Mouse (Mus musculus) layer of hippocampus, postnatal 14 days (tissue): Measurements from ENCODE around the gene Oxct2b. TPM values are rescaled to one million over a fixed set of nuclear protein-coding genes. Genes with fewer than 3 reads are reported as not detected.
"Not testable (repeated sequence)": the region's sequence is repeated elsewhere in the genome, so short reads cannot be mapped to it uniquely, and the experiment has no call there.

Source experiments
- DNase-seq, 2 experiments: peaks; one replicate each; pipeline ENCODE4 v3.0.0; 2021 to 2022; ENCODE audit warnings: low spot score in 2 of 2, mixed read lengths in 1 of 2
- long read RNA-seq, 2 experiments: library from polyadenylated mRNA; stranded (forward); transcript quantifications; one replicate each; pipeline ENCODE4 v2.0.0; 2021
- total RNA-seq, 2 experiments: library from RNA; stranded (reverse); gene quantifications; 2 replicates each; pipeline ENCODE4 v1.2.3; 2021

Gene Oxct2b
- total RNA-seq, result under 1 TPM; 0.30 to 0.38 TPM
- long read RNA-seq, experiment 1, result 0 reads
- long read RNA-seq, experiment 2, result 0 reads

DNA sequence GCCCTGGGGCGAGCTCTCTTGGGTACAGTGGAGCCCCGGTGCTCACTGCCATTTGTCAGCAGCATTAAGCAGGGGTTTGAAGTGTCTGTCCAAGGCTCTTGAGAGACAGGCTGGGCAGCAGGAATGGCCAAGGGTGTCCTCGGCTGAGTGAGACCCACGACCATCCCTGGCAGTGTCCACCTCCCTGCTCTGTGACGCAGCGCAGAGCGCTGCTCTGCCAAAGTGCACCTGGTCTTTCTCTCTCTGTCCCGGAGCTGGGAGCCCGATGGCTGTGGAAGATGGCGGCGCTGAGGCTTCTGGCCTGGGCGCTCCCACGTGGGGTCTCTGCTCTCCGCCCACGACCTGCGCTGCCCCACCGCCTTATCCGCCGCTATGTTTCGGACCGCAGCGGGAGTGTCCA lies at the start of gene Oxct2b:
Gene Oxct2b, plus strand, starts transcription at position 256 of the 400 bp plus-strand sequence.
- no peak for DNase-seq

DNA sequence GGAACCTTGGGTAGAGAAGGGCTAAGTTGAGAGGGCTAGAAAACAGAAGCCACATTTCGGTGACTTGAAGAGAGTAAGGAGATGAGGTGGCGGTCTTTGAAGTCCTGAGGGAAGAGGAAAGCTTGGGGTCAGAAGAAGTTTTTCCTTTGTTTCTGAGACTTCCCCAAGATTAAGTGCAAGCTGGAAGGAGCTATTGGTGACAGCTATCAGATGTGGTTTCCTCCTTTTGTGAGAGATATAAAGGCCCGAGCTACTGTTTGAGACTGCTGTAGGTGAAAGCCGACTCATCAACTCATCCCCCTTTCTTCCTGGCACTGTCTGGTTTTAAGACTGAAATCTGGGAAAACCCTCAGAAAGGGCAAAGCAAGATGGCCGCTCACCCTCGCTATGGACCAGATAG lies 47.4 kb upstream of the Oxct2b start:
- no peak for DNase-seq

DNA sequence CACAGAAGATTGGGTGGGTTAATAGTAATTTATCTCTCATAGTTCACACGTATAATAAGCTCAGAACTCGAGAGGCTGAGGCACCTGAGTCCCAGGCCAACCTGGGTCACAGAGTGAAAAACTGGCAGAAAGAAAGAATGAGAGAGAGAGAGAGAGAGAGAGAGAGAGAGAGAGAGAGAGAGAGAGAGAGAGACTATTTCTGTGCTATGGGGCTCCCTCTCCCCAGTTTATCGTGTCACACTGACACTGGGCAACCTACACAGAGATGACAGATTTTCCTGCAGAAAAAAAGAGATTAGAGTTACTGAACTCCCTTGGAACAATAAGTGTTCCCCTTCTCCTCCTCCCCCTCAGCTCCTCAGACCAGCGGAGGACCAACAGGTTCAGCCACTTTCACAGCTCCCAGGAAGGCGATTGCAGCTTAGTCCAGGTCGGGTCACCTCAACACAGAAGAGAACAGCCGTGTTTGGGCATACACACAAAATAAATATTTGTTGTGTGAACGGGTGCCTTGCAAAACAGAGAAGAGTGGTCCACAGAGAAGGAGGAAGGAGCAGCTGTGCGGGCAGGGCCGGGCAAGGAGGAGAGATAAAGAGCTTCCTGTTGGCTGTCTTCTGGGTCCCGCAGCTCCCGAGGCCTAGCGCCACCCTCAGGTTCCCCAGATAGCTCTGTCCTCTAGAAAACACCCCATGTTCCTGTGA lies 44.6 kb upstream of the Oxct2b start:
- DNase-seq, result no peak

DNA sequence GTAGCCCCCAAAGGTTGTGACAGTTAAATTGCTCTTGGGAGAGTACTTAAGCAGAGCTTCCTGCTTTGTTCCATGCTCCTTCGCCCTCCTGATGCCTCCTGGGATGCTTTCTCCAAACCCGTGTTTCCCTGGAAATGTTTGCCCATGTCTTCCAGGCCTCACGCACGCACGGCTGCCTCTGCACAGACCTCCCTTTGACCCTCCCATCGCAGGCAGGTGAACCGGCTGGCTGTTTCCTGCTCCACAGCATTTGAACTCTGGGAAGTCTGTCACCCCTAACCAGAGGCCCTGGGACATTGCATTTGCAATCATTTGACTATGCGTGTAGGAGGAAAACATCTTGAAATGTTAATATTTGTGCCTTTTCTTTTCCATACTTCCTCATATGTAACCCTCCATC lies 39.1 kb upstream of the Oxct2b start:
- no peak for DNase-seq

DNA sequence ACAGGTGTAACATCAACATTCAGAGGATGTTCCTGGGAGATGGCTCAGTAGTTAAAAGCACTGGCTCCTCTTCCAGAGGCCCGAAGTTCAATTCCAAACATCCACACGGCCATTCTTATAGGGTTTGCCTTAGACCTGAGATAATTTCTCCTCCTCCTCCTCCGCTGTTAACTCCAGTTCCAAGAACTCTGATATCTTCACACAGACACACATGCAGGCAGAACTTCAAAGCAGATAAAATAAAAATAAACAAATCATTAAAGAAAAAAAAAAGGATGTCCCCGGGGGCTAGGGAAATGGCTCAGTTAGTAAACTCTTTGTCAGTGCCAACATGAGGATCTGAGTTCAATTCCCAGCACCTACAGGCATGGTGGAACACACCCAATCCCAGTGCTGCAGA lies 37.8 kb upstream of the Oxct2b start:
- DNase-seq, result no peak

DNA sequence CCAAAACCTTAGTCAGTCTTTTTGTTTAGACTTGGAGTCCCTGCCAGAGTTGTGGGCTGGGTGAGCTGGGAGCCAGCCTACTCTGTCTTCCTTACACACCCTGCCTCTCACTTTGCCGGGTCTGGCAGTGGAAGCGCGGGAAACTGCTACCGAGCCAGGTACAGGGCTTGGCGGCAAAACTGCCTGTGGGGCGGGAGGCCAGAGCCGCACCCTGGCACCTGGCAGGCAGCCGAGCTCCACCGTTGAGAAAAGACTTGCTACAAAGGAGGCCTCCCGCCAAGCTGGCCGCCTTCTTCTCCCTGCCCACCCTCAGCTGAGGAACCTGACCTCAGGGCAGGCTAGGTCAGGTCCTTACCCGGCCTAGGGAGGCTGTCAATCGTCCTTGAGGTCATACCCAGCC lies 35.3 kb upstream of the Oxct2b start:
- DNase-seq, result no peak

DNA sequence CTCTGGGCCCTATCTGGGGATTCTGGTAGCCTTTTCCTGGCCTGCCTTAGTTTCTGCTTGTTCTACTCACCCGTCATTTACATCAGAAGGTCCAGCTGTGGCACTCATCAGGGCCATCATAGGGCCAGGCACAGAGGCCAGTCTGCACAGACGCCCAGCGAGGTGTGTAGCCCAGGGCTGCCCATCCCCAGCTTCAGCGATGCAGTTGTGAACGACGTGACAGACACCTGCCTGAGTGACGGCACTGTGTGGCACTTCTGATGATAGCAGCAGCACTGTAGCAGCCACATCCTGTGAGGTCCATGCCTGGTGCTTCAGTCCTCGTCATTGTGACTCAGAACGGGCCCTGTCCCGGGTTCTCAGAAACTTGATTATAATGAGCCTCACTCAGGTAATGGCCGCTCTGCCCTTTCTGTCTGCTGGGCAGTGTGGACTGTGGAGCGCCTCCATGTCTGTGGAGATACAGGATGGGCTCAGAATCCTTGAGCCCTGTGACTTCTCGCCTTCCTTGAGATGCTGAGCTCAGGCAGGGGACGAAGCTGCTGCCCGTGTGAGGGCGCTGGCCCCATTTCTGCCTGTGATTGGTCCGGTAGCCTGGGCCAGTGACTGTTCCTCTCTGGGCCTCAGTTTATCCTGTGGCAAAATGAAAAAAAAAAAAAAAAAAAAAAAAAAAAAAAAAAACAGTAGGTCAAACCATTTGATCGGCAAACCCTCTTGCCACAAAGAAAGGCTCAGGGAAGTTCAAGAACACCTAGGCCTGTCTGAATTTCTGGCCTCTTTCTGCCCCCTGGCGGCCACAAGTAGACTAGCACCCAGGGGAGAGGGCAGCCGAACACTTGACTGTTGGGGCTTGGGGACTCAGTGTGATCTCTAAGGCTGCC lies 33.5 kb upstream of the Oxct2b start:
- peak; percentile 59 to 75 for DNase-seq

DNA sequence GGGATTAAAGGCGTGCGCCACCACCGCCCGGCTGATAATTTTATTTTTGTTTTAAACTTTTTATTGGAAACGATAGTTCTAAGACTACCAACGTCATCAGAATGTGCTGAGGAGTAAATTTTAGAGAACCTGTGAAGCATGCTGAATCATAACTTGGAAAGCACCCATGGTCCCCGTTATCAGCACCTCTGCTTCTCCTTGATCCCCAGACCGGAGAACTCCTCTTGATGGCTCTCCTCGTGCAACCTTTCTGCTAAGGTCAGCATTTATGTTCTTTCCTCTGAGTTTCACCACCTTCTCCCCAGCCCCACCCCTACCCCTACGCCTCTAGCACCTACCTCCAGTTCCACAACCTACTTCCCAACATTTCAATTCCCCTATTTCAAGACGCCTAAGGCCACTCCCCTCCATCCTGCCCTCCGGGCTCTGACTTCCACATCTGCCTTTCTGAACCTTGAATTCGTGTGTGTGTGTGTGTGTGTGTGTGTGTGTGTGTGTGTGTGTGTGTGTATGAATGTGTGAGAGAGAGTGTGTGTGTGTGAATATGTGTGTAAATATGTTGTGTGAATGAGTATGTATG lies 32.7 kb upstream of the Oxct2b start:
- DNase-seq, result no peak

DNA sequence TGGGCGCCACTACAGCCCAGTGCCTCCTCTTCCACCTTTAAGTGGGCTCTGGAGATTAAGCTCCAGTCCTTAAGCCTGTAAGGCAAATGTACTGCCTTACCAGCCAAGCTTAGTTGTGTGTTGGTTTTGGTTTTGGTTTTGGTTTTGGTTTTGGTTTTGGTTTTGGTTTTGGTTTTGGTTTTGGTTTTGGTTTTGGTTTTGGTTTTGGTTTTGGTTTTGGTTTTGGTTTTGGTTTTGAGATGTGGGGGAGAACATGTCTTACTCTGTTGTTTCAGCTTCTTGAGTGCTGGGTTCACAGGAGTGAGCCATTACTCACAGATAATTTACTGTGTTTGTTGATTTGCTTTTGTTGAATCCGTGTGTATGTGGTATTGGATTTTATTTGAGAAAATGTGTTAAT lies 30.8 kb upstream of the Oxct2b start:
- DNase-seq, result no peak

DNA sequence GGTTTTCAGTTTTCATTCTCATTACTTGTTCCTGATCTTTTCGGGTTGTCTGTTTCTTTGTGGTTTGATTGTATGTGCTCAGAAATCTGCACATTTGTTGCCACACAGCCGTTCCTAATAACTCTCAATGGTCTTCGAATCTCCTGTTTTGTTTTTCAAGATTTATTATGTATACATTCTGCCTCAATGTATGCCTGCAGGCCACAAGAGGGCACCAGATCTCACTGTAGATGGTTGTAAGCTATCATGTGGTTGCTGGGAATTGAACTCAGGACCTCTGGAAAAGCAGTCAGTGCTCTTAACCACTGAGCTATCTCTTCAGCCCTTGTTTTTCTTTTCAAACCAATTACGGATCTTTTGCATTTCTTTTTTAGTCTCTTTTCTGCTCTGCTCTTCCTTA lies 29.7 kb upstream of the Oxct2b start:
- no peak for DNase-seq

DNA sequence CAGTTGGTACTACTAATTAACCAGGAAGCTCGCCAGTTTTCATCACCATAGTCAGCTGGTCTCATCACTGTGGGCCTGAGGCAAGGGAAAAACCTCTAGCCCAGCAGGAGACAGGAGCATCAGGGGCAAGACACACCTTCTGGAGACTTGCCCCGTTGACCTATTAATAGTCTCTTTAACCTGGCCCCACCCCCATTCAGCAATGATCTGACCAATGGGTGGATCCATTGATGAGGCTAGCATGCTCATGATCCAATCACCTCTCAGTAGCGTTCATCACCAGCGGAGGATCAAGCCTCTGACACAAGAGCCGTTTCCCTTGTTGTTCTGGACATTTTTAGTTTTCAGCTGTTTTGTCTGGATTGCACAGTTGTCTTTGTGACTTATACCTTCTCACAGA lies 23.4 kb upstream of the Oxct2b start:
- no peak for DNase-seq

DNA sequence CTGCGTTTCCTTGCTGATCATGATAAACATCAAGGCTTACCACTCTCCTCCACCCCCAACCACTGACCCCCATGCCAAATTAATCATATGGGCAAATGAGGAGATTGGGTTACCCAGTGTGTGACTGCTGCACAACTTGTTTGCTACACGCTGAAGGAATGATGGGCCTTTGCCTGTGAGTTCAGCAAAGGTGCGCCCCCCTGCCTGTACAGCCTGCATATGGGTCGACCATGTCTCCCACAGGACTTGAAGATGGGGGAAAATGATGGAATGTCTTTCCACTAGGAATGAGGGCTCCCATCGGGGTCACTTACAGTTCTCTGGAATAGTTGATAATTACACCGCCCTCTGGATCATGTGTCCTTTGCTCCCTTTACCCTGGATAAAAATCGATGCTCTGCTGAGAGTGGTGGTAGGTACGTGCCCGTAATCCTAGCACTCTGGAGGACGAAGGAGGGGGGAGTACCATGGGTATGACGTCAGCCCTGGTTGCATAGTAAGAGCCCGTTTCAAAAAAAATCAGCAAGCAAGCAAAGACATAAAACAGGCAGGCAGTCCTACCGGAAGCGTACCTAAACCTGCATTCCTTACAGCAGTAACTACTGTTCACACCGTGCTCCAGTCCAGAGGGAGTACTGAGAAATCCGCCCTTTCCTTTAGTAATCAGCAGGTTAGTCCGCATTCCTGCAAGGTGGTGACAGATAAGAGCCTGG lies 22.8 kb upstream of the Oxct2b start:
- DNase-seq, result no peak

DNA sequence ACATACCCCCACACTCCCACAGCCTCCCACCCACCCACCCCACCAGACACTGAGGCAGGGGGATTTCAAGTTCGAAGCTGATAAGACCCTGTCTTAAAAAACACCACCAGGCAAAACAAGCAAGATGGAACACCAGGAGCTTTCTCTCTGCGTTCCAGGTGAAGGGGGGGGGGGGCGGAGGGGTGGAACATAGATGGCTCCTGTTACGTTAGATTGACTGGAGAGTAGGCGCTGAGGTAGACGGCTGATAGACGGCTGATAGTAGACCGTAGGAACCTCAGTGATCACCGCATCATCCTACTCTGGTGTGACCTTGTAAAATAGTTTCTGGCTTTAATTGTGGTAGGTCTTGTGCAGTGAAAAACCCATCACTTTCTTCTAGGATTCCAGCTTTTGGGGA lies 22.2 kb upstream of the Oxct2b start:
- DNase-seq, result no peak

DNA sequence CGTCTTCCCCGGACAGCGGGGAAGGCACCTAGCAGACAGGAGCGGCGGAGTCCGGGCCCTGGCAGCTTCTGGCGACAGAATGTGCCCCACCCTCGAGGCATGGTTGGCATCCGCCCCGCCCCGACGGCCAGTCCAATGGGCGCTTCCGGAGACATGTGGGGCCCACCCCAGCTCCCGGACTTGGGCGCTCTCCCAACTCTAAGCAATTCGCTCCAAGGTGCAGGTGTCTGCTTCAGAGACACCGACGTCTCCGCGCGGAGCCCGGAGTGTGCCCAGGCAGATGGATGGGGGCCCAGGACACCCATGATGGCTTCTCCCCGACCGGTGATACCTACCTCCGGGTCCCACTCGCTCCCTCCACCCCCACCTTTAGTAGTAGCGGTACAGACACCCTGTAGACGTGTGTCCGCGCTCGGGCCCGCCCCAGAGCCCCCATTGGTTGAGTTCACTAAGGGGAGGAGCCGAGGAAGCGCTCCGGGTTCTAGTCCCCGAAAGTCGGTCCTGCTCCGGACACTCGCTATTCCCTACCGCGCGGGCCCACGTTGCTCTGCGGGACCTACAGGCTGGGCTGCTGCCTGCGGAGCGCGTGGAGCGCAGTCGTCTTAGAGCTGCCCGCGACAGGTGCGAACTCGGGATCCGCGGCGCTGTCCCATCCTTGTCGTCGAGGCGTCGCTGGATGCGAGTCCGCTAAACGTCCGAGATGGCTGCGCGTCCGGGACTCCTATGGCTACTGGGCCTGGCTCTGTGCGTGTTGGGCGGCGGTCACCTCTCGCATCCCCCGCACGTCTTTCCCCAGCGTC lies 11.2 kb upstream of the Oxct2b start, which contains the start of gene Bmp8b:
Gene Bmp8b, plus strand, starts transcription at position 515 of the 800 bp plus-strand sequence.
- DNase-seq, result no peak

DNA sequence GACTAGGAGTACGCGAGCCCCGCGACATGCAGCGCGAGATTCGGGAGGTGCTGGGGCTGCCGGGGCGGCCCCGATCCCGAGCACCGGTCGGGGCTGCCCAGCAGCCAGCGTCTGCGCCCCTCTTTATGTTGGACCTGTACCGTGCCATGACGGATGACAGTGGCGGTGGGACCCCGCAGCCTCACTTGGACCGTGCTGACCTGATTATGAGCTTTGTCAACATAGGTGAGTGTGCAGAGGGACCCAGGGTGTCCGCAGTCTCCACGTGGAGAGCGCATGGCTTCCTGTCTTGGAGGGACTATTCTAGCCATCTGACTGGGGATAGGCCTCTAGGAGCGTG lies 10.6 kb upstream of the Oxct2b start:
- DNase-seq, result no peak

DNA sequence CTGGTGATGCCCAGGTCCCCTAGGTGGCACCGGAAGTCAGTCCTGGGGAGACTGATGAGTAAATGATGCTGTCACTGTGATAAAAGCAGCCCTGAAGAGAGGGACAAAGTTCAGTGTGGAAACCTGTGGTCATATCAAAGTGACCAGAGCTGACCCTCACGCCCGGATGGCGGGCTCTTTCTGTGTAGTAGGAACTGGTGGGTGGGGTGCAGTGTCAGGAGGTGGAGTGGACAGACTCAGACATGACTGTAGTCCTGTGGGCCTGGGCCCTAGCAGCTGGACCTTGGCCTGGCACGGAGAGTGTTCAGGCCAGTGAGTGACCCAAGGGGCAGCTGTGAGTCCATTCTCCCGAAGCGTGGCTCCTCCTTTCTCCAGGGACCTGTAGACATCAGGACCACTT lies 10.1 kb upstream of the Oxct2b start:
- not testable (repeated sequence) for DNase-seq

DNA sequence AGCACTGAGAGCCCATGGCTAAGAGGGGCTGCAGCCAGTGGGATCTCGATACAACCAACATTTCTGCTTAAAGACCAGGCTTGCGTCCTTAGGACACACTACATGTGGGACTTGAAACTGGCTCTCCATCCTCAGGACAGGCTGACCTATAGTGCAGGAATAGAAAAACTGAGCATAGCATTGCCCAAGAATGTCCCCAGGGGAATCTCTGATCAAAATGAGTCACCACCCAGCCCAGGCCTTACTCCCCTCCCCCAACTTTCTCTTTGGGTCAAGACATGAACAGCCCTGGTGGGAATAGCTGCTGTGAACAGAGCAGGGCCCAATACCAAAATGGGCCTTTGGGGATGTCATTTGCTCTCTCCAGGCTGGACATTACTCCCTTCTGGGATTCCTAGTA lies 9.2 kb upstream of the Oxct2b start:
- no peak for DNase-seq

DNA sequence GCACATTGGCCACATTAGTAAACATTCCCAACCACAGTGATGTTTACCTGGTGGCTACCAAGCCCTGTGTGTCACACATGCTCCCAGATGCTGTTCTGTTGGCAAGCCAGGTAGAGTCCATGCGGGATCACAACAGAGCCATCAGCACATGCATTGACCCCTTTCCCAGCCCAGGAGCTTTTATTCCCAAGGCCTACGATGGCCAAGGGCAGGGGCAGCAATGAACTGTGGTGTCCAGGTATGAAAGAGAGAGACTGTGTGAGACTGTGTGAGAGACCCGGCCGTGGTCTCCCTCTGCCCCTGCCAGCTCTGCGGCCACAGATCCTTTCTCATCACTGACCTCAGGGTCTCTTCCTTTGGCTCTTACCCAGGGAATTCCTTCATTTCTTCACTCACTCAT lies 8.0 kb upstream of the Oxct2b start:
- DNase-seq, result no peak

DNA sequence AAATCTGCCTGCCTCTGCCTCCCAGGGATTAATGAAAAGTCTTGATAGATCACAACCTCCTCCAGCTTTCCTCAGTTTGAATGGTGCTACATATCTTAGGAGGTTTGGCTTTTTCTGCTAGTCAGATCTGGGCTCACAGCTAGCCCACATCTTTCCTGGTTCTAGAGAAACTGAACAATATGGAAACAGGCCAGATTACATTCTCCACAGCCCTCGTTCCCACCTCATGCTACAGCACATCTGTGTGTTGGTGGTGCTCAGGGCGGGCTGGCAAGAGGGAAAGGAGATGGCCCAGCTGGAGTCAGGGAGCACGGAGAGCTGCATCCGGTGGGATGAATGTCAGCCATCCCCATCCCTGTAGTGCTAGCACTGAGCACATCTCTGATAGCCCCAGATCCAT lies 5.3 kb upstream of the Oxct2b start:
- no peak for DNase-seq

DNA sequence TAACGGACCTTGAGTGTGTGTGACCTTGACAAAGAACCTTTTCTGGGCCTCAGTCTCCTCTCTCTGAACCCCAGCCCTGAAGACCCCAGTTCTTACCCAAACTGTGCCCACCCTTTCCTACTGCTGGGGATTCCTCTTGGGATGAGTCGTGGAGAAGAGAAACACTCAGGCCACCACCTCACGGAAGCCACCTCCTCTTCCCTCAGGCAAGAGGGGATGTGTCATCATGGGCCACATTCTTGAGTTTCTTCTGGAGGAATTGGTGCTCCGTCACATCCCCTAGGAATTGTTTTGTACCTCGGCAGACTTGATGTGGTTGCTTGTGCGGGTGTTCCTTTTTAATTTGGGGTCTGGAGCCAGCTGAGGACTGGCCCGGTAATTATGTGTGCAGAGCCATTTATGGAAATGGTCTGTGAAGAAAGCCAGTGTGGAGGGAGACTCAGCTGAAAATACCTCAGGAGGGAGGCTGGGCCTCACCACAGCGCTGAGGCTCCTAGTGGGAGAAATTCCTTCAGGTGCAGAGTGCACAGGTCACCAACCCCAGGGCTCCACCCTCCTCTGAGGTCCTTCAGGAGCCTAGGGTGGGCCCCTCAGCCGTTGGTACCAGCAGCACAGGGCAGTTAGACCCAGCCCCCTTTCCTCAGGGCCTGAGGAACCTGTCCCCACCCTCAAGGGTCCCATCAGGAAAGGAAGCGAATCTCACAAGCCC lies 4.6 kb upstream of the Oxct2b start:
- DNase-seq, result not testable (repeated sequence)
